8 mouse cellular contexts compared by ENCODE assay signal in the genomic region with DNA sequence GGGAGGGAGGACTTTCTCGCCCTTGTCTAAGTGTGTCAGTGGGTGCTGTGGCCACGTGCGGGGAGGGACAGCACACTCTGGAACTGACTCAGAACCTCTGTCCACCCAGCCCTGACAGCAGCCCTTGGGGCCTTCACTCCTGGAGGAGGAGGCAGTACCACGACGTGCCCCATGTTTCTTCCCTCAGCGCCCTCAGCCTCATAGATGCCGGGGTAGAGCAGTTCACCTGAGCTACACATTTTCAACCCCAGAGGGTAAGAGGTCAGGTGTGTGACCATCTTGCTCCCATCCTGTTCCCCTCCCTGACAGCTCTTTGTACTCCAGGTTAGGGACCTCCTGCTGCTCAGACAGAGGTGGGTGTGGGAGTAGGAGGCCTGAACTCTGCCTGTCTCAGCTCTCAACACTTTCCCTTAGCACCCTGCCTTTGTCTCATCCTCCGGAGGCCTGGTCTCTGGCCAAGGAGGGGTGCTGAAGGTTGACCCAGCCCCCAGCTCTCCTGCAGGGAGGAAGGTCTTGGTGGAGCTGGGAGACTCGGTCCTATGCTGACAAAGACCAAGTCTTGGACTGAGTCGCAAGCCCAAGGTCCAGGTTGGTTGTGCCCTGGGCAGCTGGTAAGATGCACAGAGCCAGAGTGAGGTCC.
DNase-seq lines count a peak whose midpoint lies in the region; ATAC-seq and TF ChIP-seq lines count a peak whose summit lies in the region.

No protein-coding gene starts in this region.

- peak; percentile 51 for ATAC-seq in neural tube, embryonic 11.5 days (ENCODE audit: insufficient read depth, low FRiP score, low TSS enrichment)
- ATAC-seq in hindbrain, embryonic 13.5 days (ENCODE audit: low FRiP score) = no peak
- no peak for ATAC-seq in limb, embryonic 14.5 days (ENCODE audit: low FRiP score, low read depth)

- no peak overlapping the region for H3K4me3 ChIP-seq in neural tube, embryonic 11.5 days (ENCODE audit: low read depth, low read length)
- H3K4me3 ChIP-seq in hindbrain, embryonic 13.5 days = no peak overlapping the region
- no peak overlapping the region for H3K4me3 ChIP-seq in limb, embryonic 14.5 days (replicated peaks; ENCODE audit: low read length)

- no peaks in the 10 kb centered on the region for H3K9me3 ChIP-seq in neural tube, embryonic 11.5 days (ENCODE audit: control insufficient read depth, low read length)
- no peaks in the 10 kb centered on the region for H3K9me3 ChIP-seq in hindbrain, embryonic 13.5 days
- H3K9me3 ChIP-seq in limb, embryonic 14.5 days (ENCODE audit: control insufficient read depth, low read length) = no peaks in the 10 kb centered on the region

- TF ChIP-seq POLR2A in limb, embryonic 14.5 days (IDR thresholded peaks at IDR 0.05; ENCODE audit: borderline replicate concordance, extremely low read depth, insufficient read depth, insufficient read length) = no peak

- H3K4me2 ChIP-seq in neural tube, embryonic 11.5 days (ENCODE audit: low read depth) = no peak overlapping the region
- H3K4me2 ChIP-seq in hindbrain, embryonic 13.5 days = no peak overlapping the region
- no peak overlapping the region for H3K4me2 ChIP-seq in limb, embryonic 14.5 days (replicated peaks; ENCODE audit: low read depth, low read length, severe bottlenecking)

- no peak for DNase-seq in neural tube, embryonic 11.5 days (ENCODE audit: low spot score)
- DNase-seq in neural tube, embryonic 10.5 days (ENCODE audit: extremely low spot score, low spot score) = no peak
- no peak for DNase-seq in limb, embryonic 14.5 days (ENCODE audit: low spot score)
- no peak for DNase-seq in T-cell, adult 2 months (ENCODE audit: low spot score)
- DNase-seq in urinary bladder, postnatal 36 days (ENCODE audit: low spot score in 2 of 2) = no peak
- DNase-seq in c-Kit-positive CD71-positive TER-119-positive erythroid progenitor cells, embryonic 14.5 days (ENCODE audit: low spot score) = no peak
- DNase-seq in gastrocnemius, adult 8-10 months (ENCODE audit: low spot score in 2 of 2) = no peak

- H3K4me1 ChIP-seq in neural tube, embryonic 11.5 days (ENCODE audit: control insufficient read depth, insufficient read depth, low read length) = peaks cover 44% of the 10 kb centered on the region
- peaks cover 67% of the 10 kb centered on the region for H3K4me1 ChIP-seq in hindbrain, embryonic 13.5 days (replicated peaks)
- H3K4me1 ChIP-seq in limb, embryonic 14.5 days (ENCODE audit: control insufficient read depth, insufficient read depth, low read length) = peaks cover 49% of the 10 kb centered on the region

- H3K27ac ChIP-seq in neural tube, embryonic 11.5 days (ENCODE audit: low read depth, low read length) = peak overlapping the region; percentile 92
- peak overlapping the region; percentile 73 for H3K27ac ChIP-seq in hindbrain, embryonic 13.5 days
- H3K27ac ChIP-seq in limb, embryonic 14.5 days (replicated peaks; ENCODE audit: low read depth, low read length) = peak overlapping the region; percentile 85

- 71% methylated on average over 10 of the region's 10 CpGs for WGBS in neural tube, embryonic 11.5 days
- 52% methylated on average over 10 of the region's 10 CpGs for WGBS in hindbrain, embryonic 13.5 days
- WGBS in limb, embryonic 14.5 days = 61% methylated on average over 10 of the region's 10 CpGs

- H3K9ac ChIP-seq in neural tube, embryonic 11.5 days (ENCODE audit: low read length) = peak overlapping the region; percentile 53
- H3K9ac ChIP-seq in hindbrain, embryonic 13.5 days = no peak overlapping the region; the same call in 1 of the 2 replicates
- H3K9ac ChIP-seq in limb, embryonic 14.5 days (ENCODE audit: low read depth, low read length, severe bottlenecking) = 0 out of 2 replicates have a peak overlapping the region, but pooled peaks have one; percentile 21

- H3K27me3 ChIP-seq in neural tube, embryonic 11.5 days (ENCODE audit: control insufficient read depth, insufficient read depth, low read length) = no peaks in the 10 kb centered on the region
- peaks cover 12% of the 10 kb centered on the region; the same call in 1 of the 2 replicates for H3K27me3 ChIP-seq in hindbrain, embryonic 13.5 days
- no peaks in the 10 kb centered on the region for H3K27me3 ChIP-seq in limb, embryonic 14.5 days (ENCODE audit: control insufficient read depth, insufficient read depth, low read length)

- no peaks in the 10 kb centered on the region for H3K36me3 ChIP-seq in neural tube, embryonic 11.5 days (ENCODE audit: control insufficient read depth, insufficient read depth, low read length)
- H3K36me3 ChIP-seq in hindbrain, embryonic 13.5 days = no peaks in the 10 kb centered on the region
- H3K36me3 ChIP-seq in limb, embryonic 14.5 days (ENCODE audit: control insufficient read depth, insufficient read depth, low read length) = no peaks in the 10 kb centered on the region
